Mouse (Mus musculus): ENCODE results near the gene Adgrl3. TPM values are rescaled to one million over a fixed set of nuclear protein-coding genes. Genes with fewer than 3 reads are reported as not detected.

Adgrl3 gene
- polyA plus RNA-seq, 1 experiment from 2014 or later: 8.5 TPM

DNA sequence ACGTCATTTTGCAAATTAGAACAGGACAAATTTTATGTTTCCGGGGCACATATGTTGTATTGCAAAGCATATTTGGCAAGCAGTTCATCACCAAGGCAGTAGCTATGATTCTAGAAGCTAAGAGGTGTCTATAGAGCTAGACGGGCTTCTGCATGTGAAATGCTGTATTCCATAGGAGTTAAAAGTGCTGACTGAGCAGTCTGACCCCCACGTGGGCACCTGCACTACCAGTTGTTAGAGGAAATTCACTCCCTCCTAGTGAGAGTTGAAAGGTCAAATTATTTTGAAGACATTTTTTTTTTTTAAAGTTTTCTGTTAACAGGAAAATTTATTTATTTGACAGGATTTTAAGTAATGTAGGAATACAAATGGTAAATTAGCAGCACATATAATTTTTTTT, 776.2 kb downstream of the Adgrl3 start:
- 81% methylated on average over 4 of the region's 4 CpGs for WGBS
- Histone ChIP-seq H3K27ac (replicated peaks in 1 of 2; ENCODE audit: control insufficient read depth in 1 of 2, insufficient read depth in 1 of 2, low read depth in 2 of 2, low read length in 2 of 2) (no peak overlapping the region), H3K4me3 (ENCODE audit: control insufficient read depth in 1 of 2, insufficient read depth in 1 of 2, low read depth in 1 of 2, low read length in 2 of 2) (no peak overlapping the region), H3K4me2 (ENCODE audit: low read length) (no peak overlapping the region), H3K27me3 (ENCODE audit: control insufficient read depth, insufficient read depth, low read length) (no peaks in the 10 kb centered on the region), H3K9me3 (ENCODE audit: control insufficient read depth, low read length) (no peaks in the 10 kb centered on the region), H3K4me1 (ENCODE audit: control insufficient read depth in 2 of 2, insufficient read depth in 2 of 2, low read length in 2 of 2) (no peaks in the 10 kb centered on the region), H3K36me3 (ENCODE audit: control insufficient read depth, insufficient read depth, low read length) (no peaks in the 10 kb centered on the region), H3K9ac (ENCODE audit: low read length) (no peak overlapping the region)
- ATAC-seq (ENCODE audit: insufficient number of reproducible peaks, insufficient read depth, low FRiP score, low read depth): no peak

DNA sequence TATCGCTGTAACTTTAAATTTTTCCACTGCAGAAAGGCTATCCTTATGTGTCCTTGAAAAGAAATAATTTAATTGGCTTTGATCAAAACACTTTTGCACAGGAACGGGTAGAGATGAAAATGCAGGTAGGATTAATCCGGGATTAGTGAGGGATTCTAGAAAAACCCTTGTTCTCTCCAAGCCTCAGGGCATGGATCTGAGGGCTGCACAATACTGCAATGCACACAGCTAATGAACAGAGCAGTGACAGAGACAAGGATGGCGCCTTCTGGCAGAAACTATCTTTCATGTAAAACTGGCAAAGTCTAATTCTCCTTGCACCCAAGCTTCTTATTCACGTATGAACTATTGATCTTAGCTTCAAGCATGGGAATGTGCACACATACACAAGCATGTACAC, 791.0 kb downstream of the Adgrl3 start:
- ATAC-seq (ENCODE audit: insufficient number of reproducible peaks, insufficient read depth, low FRiP score, low read depth): no peak
- Histone ChIP-seq H3K9ac (ENCODE audit: low read length) (no peak overlapping the region), H3K36me3 (ENCODE audit: control insufficient read depth, insufficient read depth, low read length) (no peaks in the 10 kb centered on the region), H3K9me3 (ENCODE audit: control insufficient read depth, low read length) (no peaks in the 10 kb centered on the region), H3K4me2 (ENCODE audit: low read length) (no peak overlapping the region), H3K4me3 (ENCODE audit: control insufficient read depth in 1 of 2, insufficient read depth in 1 of 2, low read depth in 1 of 2, low read length in 2 of 2) (no peak overlapping the region), H3K27ac (replicated peaks in 1 of 2; ENCODE audit: control insufficient read depth in 1 of 2, insufficient read depth in 1 of 2, low read depth in 2 of 2, low read length in 2 of 2) (no peak overlapping the region), H3K4me1 (ENCODE audit: control insufficient read depth in 2 of 2, insufficient read depth in 2 of 2, low read length in 2 of 2) (no peaks in the 10 kb centered on the region), H3K27me3 (ENCODE audit: control insufficient read depth, insufficient read depth, low read length) (no peaks in the 10 kb centered on the region)
- 84% methylated on average over 5 of the region's 5 CpGs for WGBS

DNA sequence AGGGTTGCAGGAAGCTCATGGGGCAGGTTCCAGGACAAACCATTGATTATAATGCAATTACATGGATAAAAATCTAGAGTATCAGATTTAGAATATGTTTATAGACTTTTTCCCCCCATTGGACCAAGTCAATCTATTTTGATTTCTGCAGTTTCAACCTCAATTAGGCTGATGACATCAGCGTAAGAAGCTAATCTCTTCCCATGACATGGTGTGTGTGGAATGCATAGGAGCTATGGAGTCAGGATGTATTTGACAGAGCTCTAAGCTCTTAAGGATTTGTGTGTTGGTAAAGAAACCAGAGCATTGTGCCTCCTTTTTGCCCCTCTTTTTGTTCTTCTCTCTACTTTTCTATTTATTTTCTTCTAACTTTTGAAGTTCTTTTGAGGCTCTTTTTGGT, 812.1 kb downstream of the Adgrl3 start:
- H3K36me3 ChIP-seq (ENCODE audit: control insufficient read depth, insufficient read depth, low read length): no peaks in the 10 kb centered on the region
- H3K4me3 ChIP-seq (ENCODE audit: control insufficient read depth in 1 of 2, insufficient read depth in 1 of 2, low read depth in 1 of 2, low read length in 2 of 2): no peak overlapping the region
- H3K9me3 ChIP-seq (ENCODE audit: control insufficient read depth, low read length): 0 out of 2 replicates have a peak, but pooled peaks cover 6% of the 10 kb centered on the region
- no peak for ATAC-seq (ENCODE audit: insufficient number of reproducible peaks, insufficient read depth, low FRiP score, low read depth)
- no peak overlapping the region for H3K4me2 ChIP-seq (ENCODE audit: low read length)
- no peak overlapping the region for H3K9ac ChIP-seq (ENCODE audit: low read length)
- H3K27ac ChIP-seq (replicated peaks in 1 of 2; ENCODE audit: control insufficient read depth in 1 of 2, insufficient read depth in 1 of 2, low read depth in 2 of 2, low read length in 2 of 2): no peak overlapping the region
- H3K4me1 ChIP-seq (ENCODE audit: control insufficient read depth in 2 of 2, insufficient read depth in 2 of 2, low read length in 2 of 2): no peaks in the 10 kb centered on the region
- H3K27me3 ChIP-seq (ENCODE audit: control insufficient read depth, insufficient read depth, low read length): no peaks in the 10 kb centered on the region
- WGBS: 59% methylated on average over 1 of the region's 1 CpGs

DNA sequence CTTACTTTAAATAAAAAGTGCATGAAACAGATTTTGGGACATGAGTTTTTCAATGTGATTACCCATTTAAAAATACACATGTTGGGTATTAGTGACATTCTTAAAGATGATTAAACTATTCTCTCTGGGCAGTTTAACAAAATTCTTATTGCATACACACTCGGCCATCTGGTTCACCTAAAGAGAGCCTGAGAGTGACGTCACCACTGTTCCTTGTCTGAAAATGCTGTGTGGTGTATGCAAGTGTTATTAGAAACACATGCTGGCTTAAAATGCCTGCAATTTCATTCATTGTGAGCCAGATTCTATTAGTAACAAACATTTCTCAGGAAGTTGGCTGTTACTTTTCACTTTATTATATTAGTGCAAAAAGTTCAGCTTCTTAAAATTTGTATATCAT, 812.7 kb downstream of the Adgrl3 start:
- Histone ChIP-seq H3K27ac (replicated peaks in 1 of 2; ENCODE audit: control insufficient read depth in 1 of 2, insufficient read depth in 1 of 2, low read depth in 2 of 2, low read length in 2 of 2) (no peak overlapping the region), H3K4me1 (ENCODE audit: control insufficient read depth in 2 of 2, insufficient read depth in 2 of 2, low read length in 2 of 2) (no peaks in the 10 kb centered on the region), H3K36me3 (ENCODE audit: control insufficient read depth, insufficient read depth, low read length) (no peaks in the 10 kb centered on the region), H3K4me2 (ENCODE audit: low read length) (no peak overlapping the region), H3K27me3 (ENCODE audit: control insufficient read depth, insufficient read depth, low read length) (no peaks in the 10 kb centered on the region), H3K4me3 (ENCODE audit: control insufficient read depth in 1 of 2, insufficient read depth in 1 of 2, low read depth in 1 of 2, low read length in 2 of 2) (no peak overlapping the region), H3K9me3 (ENCODE audit: control insufficient read depth, low read length) (0 out of 2 replicates have a peak, but pooled peaks cover 6% of the 10 kb centered on the region), H3K9ac (ENCODE audit: low read length) (no peak overlapping the region)
- 61% methylated on average over 2 of the region's 2 CpGs for WGBS
- no peak for ATAC-seq (ENCODE audit: insufficient number of reproducible peaks, insufficient read depth, low FRiP score, low read depth)

DNA sequence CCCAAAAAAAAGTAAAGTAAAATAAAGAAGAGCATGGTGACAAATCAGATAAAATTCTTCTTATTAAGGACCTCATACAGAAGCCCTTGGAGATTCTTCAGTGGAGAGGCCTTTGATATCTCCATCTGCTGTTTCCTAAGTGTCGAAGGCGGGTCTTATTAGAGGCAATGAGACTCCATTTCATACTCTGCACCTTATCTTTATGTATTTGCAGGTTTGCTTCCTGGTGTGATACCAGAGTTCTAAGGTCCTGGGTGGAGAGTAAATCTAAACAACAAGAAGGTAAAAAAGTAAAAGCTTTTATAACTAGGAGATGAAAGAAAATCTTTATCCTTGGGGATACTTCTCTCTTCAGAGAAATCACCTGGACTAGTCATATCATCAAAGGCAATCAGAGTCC, 817.9 kb downstream of the Adgrl3 start:
- Histone ChIP-seq H3K4me1 (ENCODE audit: control insufficient read depth in 2 of 2, insufficient read depth in 2 of 2, low read length in 2 of 2) (no peaks in the 10 kb centered on the region), H3K4me2 (ENCODE audit: low read length) (no peak overlapping the region), H3K27me3 (ENCODE audit: control insufficient read depth, insufficient read depth, low read length) (no peaks in the 10 kb centered on the region), H3K9me3 (ENCODE audit: control insufficient read depth, low read length) (0 out of 2 replicates have a peak, but pooled peaks cover 6% of the 10 kb centered on the region), H3K27ac (replicated peaks in 1 of 2; ENCODE audit: control insufficient read depth in 1 of 2, insufficient read depth in 1 of 2, low read depth in 2 of 2, low read length in 2 of 2) (no peak overlapping the region), H3K4me3 (ENCODE audit: control insufficient read depth in 1 of 2, insufficient read depth in 1 of 2, low read depth in 1 of 2, low read length in 2 of 2) (no peak overlapping the region), H3K36me3 (ENCODE audit: control insufficient read depth, insufficient read depth, low read length) (no peaks in the 10 kb centered on the region), H3K9ac (ENCODE audit: low read length) (no peak overlapping the region)
- no peak for ATAC-seq (ENCODE audit: insufficient number of reproducible peaks, insufficient read depth, low FRiP score, low read depth)
- 91% methylated on average over 2 of the region's 2 CpGs for WGBS

DNA sequence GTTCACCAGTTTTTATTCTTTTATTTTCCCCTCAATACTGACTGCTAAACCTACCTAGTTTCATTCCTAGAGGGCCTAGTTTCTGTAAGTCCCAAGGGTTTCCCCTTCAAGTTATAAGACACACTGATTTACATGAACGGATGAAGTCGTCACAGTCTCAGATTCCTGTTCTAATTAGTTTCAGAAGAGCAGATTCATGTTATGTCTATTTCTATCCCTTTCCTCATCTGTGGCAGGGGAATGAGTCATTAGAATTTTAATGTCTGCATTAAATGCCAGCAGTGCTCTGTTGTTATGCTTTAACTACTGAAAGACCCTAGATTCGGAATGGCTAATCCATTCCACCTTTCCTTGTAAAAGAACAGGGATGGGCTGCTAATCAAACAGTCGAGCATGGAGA, 823.9 kb downstream of the Adgrl3 start:
- no peak for ATAC-seq (ENCODE audit: insufficient number of reproducible peaks, insufficient read depth, low FRiP score, low read depth)
- 53% methylated on average over 4 of the region's 4 CpGs for WGBS
- Histone ChIP-seq H3K9me3 (ENCODE audit: control insufficient read depth, low read length) (no peaks in the 10 kb centered on the region), H3K4me2 (ENCODE audit: low read length) (no peak overlapping the region), H3K36me3 (ENCODE audit: control insufficient read depth, insufficient read depth, low read length) (no peaks in the 10 kb centered on the region), H3K4me1 (ENCODE audit: control insufficient read depth in 2 of 2, insufficient read depth in 2 of 2, low read length in 2 of 2) (no peaks in the 10 kb centered on the region), H3K27ac (replicated peaks in 1 of 2; ENCODE audit: control insufficient read depth in 1 of 2, insufficient read depth in 1 of 2, low read depth in 2 of 2, low read length in 2 of 2) (no peak overlapping the region), H3K27me3 (ENCODE audit: control insufficient read depth, insufficient read depth, low read length) (no peaks in the 10 kb centered on the region), H3K9ac (ENCODE audit: low read length) (no peak overlapping the region), H3K4me3 (ENCODE audit: control insufficient read depth in 1 of 2, insufficient read depth in 1 of 2, low read depth in 1 of 2, low read length in 2 of 2) (no peak overlapping the region)

DNA sequence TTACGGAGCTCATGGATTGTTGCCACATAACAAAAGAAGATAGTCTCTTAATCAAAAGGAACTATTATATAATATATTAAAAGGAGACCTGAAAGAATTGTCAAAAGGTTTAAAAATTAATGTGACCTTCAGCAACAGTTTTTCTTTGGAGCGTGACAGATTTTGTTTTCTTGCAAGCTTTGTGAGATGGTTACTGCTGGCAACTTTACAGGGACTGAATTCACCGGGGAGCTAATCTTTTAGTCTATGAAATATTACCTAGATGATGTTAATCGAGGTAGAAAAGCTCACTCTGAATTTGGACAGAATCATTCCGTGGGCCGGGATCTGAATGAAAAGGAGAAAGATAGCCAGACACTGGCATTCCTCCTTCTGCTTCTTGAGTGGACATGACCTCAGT, 850.4 kb downstream of the Adgrl3 start:
- no peak overlapping the region for H3K27ac ChIP-seq (replicated peaks in 1 of 2; ENCODE audit: control insufficient read depth in 1 of 2, insufficient read depth in 1 of 2, low read depth in 2 of 2, low read length in 2 of 2)
- H3K9me3 ChIP-seq (ENCODE audit: control insufficient read depth, low read length): no peaks in the 10 kb centered on the region
- no peak for ATAC-seq (ENCODE audit: insufficient number of reproducible peaks, insufficient read depth, low FRiP score, low read depth)
- H3K4me1 ChIP-seq (ENCODE audit: control insufficient read depth in 2 of 2, insufficient read depth in 2 of 2, low read length in 2 of 2): no peaks in the 10 kb centered on the region
- no peaks in the 10 kb centered on the region for H3K36me3 ChIP-seq (ENCODE audit: control insufficient read depth, insufficient read depth, low read length)
- H3K9ac ChIP-seq (ENCODE audit: low read length): no peak overlapping the region
- H3K27me3 ChIP-seq (ENCODE audit: control insufficient read depth, insufficient read depth, low read length): no peaks in the 10 kb centered on the region
- no peak overlapping the region for H3K4me2 ChIP-seq (ENCODE audit: low read length)
- no peak overlapping the region for H3K4me3 ChIP-seq (ENCODE audit: control insufficient read depth in 1 of 2, insufficient read depth in 1 of 2, low read depth in 1 of 2, low read length in 2 of 2)
- WGBS: 80% methylated on average over 6 of the region's 6 CpGs
